Mouse (Mus musculus): ENCODE measurements around the gene Myoz1.

- no peak for TF ChIP-seq POLR2A (IDR thresholded peaks at IDR 0.05; ENCODE audit: insufficient read depth, low read depth, low read length)
- no peak for TF ChIP-seq CTCF (IDR thresholded peaks at IDR 0.05)
Observed at GRCm38 (mm10) chr14:20701554-20701953, 45.2 kb upstream of the Myoz1 start.

All from heart, adult 2 months (tissue).